Comparison of ENCODE assay signal across 8 mouse cellular contexts in the genomic region with DNA sequence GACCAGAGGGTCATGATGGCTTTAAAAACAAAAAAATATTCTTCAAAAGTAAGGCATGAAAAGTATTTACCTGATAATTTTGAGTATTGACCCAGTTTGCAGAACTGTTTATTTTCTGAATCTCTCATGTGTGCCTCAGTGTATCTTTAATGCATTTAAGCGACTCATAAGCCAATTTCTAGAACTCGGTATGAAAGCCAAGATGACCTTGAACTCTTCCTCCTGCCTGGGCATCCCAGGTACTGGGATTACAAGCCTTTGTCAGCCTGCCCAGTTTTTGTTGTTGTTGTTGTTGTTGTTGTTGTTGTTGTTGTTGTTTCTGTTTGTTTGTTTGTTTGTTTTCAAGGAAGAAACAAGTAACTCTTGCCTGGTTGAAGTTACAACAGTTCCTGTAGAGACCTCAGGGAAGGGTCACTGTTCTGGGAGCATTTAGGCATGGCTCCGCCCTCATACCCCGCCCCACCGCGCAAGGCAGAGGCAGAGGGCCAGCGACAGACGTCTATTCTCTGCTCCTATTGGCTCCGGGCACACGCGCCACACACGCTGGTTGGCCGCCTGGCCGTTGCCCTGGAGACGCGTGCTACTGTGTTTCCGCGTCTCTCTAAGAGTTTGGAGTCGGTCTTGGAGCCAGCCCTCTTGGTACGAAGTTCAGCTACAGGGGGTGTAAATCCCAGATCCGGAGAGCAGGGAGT. TPM values are rescaled to one million over a fixed set of nuclear protein-coding genes. Genes with fewer than 3 reads are reported as not detected.
DNase-seq lines count a peak whose midpoint lies in the region; ATAC-seq and TF ChIP-seq lines count a peak whose summit lies in the region.

A gene (plus strand): TSS at position 584 of the 692 bp plus-strand sequence.

- intact Hi-C loops in heart, postnatal 36 days (cut with DNase I): loop anchor here (5.0 kb wide), 1 partner anchor 36 kb away; a partner anchor contains a TSS

- peaks cover 4% of the 10 kb centered on the region; the same call in 1 of the 2 replicates for H3K27me3 ChIP-seq in forebrain, postnatal 0 days (ENCODE audit: insufficient read depth, low read length)
- peaks cover 26% of the 10 kb centered on the region for H3K27me3 ChIP-seq in neural tube, embryonic 15.5 days (replicated peaks)

- no peaks in the 10 kb centered on the region for H3K9me3 ChIP-seq in forebrain, postnatal 0 days (ENCODE audit: low read length)
- no peaks in the 10 kb centered on the region for H3K9me3 ChIP-seq in neural tube, embryonic 15.5 days (replicated peaks)

- H3K4me3 ChIP-seq in forebrain, postnatal 0 days (ENCODE audit: low read depth, low read length): peak within 1 kb of the TSS; percentile 47
- H3K4me3 ChIP-seq in layer of hippocampus, adult 2 months: peak within 1 kb of the TSS; percentile 68
- peak within 1 kb of the TSS; percentile 50 for H3K4me3 ChIP-seq in lung, adult 2 months (replicated peaks; ENCODE audit: extremely low read depth, low read depth, low read length)
- peak within 1 kb of the TSS; percentile 56 for H3K4me3 ChIP-seq in neural tube, embryonic 15.5 days (replicated peaks)

- peak; percentile 64 for DNase-seq in MEL-GATA-1-ER (ENCODE audit: extremely low read depth, low read depth)
- DNase-seq in cerebellum, adult 8-10 months: peak; percentile 10
- DNase-seq in forebrain, postnatal 0 days: peak; percentile 92
- peak; percentile 72 to 74 for DNase-seq in heart, postnatal 36 days
- peak; percentile 81 to 84 for DNase-seq in layer of hippocampus, adult 2 months (ENCODE audit: low spot score in 2 of 2)
- DNase-seq in lung, adult 2 months: peak; percentile 65
- DNase-seq in testis, postnatal 10 days (ENCODE audit: low spot score): peak; percentile 89

- no peak for TF ChIP-seq CTCF in forebrain, postnatal 0 days (IDR thresholded peaks at IDR 0.05; ENCODE audit: low read depth)
- no peak for TF ChIP-seq CTCF in layer of hippocampus, adult 2 months (conservative IDR thresholded peaks at IDR 0.05)
- TF ChIP-seq CTCF in lung, adult 2 months (IDR thresholded peaks at IDR 0.05; ENCODE audit: insufficient read depth, low read length): no peak

- WGBS in forebrain, postnatal 0 days: 5% methylated on average over 21 of the region's 21 CpGs
- WGBS in lung, adult 2 months: 4% methylated on average over 21 of the region's 21 CpGs
- WGBS in neural tube, embryonic 15.5 days: 4% methylated on average over 21 of the region's 21 CpGs

- peak within 1 kb of the TSS; percentile 92 for H3K4me2 ChIP-seq in forebrain, postnatal 0 days (ENCODE audit: low read depth)
- H3K4me2 ChIP-seq in neural tube, embryonic 15.5 days: peak within 1 kb of the TSS; percentile 99

- TF ChIP-seq POLR2A in lung, adult 2 months (IDR thresholded peaks at IDR 0.05; ENCODE audit: borderline replicate concordance, extremely low read depth, low read depth, low read length): no peak

- H3K9ac ChIP-seq in forebrain, postnatal 0 days: peak within 1 kb of the TSS; percentile 44; the same call in 1 of the 2 replicates
- H3K9ac ChIP-seq in neural tube, embryonic 15.5 days (replicated peaks): peak within 1 kb of the TSS; percentile 23

- no peaks in the 10 kb centered on the region for H3K36me3 ChIP-seq in forebrain, postnatal 0 days (ENCODE audit: insufficient read depth)
- H3K36me3 ChIP-seq in neural tube, embryonic 15.5 days: no peaks in the 10 kb centered on the region

- no peak within 1 kb of the TSS for H3K27ac ChIP-seq in forebrain, postnatal 0 days (ENCODE audit: low read depth, low read length)
- peak within 1 kb of the TSS; percentile 43 for H3K27ac ChIP-seq in layer of hippocampus, adult 2 months
- no peak within 1 kb of the TSS for H3K27ac ChIP-seq in neural tube, embryonic 15.5 days (replicated peaks)

- peak; percentile 100 for ATAC-seq in forebrain, postnatal 0 days
- peak; percentile 100 for ATAC-seq in neural tube, embryonic 15.5 days (ENCODE audit: low FRiP score)

- 0 out of 2 replicates have a peak, but pooled peaks cover 3% of the 10 kb centered on the region for H3K4me1 ChIP-seq in forebrain, postnatal 0 days (ENCODE audit: insufficient read depth)
- peaks cover 7% of the 10 kb centered on the region for H3K4me1 ChIP-seq in lung, adult 2 months (ENCODE audit: control insufficient read depth, insufficient read depth, low read length)
- peaks cover 11% of the 10 kb centered on the region for H3K4me1 ChIP-seq in neural tube, embryonic 15.5 days

RNA-seq across cellular contexts. Expression of the gene that starts here (rescaled TPM):
- total RNA-seq in forebrain, postnatal 0 days (2014; rRNA removed): 1.5 and 2.8 TPM in 2 replicates
- polyA plus RNA-seq in forebrain, postnatal 0 days (2015; fragmentation: Nextera tagmentation; extraction: Ambion mirVana): 2.2 and 3.2 TPM in 2 replicates
- 1 to 10 TPM; 1.1 to 2.0 TPM for total RNA-seq in heart, postnatal 36 days (2021)
- total RNA-seq in layer of hippocampus, adult 2 months (2021): 1 to 10 TPM; 1.3 to 1.6 TPM
- 4.4 and 6.4 TPM in 2 replicates for polyA plus RNA-seq in lung, adult 2 months (2012; rRNA removed)
- 2.5 TPM in 2 replicates for polyA plus RNA-seq in neural tube, embryonic 15.5 days (2015; fragmentation: Nextera tagmentation; extraction: Ambion mirVana)

Comparison
In these comparisons a context has a peak if more than half of its experiments do, and no peak if none do; other contexts are left out.
1. DNase-seq: peak in every context shown above with its lines; median percentile 92 in forebrain, postnatal 0 days; 89 in testis, postnatal 10 days; 82 in layer of hippocampus, adult 2 months; 73 in heart, postnatal 36 days; 65 in lung, adult 2 months; 64 in MEL-GATA-1-ER; 10 in cerebellum, adult 8-10 months.